Mouse (Mus musculus) megakaryocyte, embryonic 14.5 days (primary cell): ENCODE results near the gene Foxm1.

Experiments
- FLI1 ChIP-seq: IDR thresholded peaks from 2 replicates; pipeline ENCODE4 v1.6.1; 2012; ENCODE audit warnings: low read length, inconsistent platforms, mixed read lengths
- GATA1 ChIP-seq: IDR thresholded peaks from 3 replicates; pipeline ENCODE4 v1.6.1; 2012; ENCODE audit warnings: mixed read lengths, low read length, inconsistent platforms, borderline replicate concordance

DNA sequence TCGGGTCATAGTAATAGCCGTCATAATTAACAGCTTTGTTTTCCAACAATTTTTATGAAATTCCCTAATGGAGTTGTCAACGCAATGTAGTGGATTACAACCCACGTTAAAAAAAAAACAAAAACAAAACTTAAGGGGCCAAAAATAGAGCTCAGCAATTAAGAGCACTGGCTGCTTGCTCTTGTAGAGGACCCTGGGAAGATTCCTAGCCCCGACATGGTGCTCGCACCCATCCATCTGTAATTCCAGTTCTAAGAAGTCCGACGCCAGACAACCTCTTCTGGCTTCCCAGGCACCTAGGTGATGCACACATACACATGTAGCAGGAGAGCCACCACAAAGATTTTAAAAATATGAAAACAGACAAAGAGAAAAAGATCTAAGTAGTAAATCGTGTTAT lies 62.3 kb downstream of the Foxm1 start:
- TF ChIP-seq GATA1 (no peak), FLI1 (no peak)
